Mouse (Mus musculus) heart, adult 9 months (tissue): ENCODE measurements around the gene Mamstr.
A peak's percentile ranks its signal among the peaks of the same experiment; 100 is the strongest.

Experiments used
- DNase-seq, 2 experiments: peaks; one replicate each; pipeline ENCODE4 v3.0.0; 2022; ENCODE audit warnings: low spot score in 2 of 2

Mamstr gene

DNA sequence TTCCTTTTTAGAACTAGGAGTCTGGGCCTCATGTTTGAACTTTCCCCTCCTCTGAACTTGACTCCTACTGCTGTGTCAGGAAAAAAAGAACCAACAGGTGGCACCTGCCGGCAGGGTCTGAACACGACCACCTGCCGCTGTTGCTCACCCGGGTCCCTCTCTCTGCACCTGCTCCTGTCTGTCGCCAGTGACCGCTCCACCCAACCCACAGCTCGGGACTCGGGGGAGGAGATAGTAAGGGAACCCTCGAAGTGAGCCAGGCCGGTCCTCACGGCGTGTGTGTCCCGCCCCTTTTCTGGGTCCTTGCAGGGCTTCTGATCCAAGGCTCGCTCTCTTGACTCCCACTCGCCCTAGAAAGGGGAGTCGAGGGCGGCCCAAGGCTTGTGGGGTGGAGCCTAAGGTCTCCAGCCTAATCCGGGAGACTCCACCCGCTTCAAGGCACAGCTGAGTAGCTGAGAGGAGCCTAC, at the start of gene Mamstr:
Gene Mamstr (plus strand): TSS at position 417 of the 467 bp plus-strand sequence.
- peak in 1 of 2 experiments; percentile 25 for DNase-seq

DNA sequence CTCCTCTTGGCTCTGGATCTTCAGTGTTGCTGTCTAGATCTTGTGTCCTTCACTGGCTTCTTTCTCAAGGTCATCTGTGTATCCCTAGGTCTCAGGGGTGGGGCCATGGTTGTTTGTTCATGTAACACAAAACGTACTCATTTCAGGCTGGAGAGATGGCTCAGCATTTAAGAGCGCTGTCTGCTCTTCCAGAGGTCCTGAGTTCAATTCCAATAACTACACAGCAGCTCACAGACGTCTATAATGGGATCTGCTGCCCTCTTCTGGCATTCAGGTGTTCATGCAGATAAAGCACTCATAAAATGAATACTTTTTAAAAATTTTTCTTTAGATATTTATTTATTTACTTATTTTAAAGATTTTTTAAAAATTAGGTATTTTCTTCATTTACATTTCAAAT, 48.9 kb upstream of the Mamstr start:
- DNase-seq: no peak

DNA sequence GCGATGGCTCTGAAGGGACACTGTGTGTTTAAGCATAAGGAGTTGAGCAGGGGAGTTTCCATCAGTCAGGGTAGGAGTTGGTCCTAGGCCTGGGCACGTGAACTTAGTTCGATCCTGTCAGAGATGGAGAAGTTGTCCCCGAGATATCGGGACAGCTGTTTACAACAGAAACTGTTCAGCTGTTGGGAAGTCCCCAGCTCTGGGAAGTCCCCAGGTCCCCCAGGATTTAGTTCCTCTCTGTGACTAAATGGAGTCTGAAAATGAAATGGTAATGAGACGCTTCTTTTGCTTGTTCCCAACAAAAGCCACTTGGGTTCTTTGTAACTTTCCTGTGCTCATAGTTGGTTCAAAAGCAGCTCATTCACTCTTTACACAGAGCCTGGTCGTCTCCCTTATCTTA, 47.9 kb upstream of the Mamstr start:
- DNase-seq: no peak

DNA sequence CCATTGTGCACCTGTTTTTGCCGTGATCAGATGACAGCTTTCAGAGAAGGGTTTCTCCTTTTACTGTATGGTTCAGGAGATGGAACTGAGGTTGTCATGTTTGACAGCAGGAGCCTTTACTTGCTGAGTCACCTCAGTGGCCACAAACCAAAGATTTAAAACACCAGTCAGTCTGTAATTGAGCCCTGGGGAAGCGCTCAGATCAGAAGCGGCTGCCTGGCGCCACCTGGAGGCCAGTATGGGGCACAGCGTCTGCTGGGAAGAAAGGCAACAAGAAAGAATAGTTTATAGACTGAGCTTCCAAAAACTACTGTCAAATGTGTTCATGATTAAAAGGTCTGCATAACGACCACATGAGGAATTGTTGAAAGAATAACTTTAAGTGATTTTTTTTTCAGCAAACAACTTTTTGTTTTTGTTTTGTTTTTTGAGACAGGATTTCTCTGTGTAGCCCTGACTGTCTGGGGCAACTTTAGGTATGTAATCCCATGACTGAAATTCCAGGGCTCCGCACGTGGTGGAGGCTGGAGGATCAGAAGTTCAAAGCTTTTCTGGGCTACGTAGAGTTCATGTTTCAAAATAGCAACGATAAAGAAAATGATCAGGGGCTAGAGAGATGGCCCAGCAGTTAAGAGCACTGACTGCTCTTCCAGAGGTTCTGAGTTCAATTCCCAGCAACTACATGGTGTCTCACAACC, 46.5 kb upstream of the Mamstr start:
- DNase-seq: peak; percentile 54 to 56

DNA sequence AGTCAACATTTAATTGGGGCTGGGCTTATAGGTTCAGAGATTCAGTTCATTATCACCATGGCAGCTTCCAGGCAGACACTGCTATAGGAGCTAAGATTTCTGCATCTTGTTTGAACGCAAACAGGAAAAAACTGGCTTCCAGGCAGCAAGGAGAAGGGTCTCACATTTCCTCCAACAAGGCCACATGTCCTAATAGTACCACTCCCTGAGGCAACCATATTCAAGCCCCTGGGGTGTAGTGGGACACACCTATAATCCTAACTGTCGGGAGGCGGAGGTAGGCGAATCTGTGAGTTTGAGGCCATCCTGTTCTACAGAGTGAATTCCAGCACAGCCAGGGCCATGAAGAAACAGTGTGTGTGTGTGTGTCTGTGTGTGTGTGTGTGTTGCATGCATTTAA, 44.6 kb upstream of the Mamstr start:
- DNase-seq: no peak

GRCm38 (mm10) chr7:45596107-45596506, 43.7 kb upstream of the Mamstr start:
- no peak for DNase-seq

DNA sequence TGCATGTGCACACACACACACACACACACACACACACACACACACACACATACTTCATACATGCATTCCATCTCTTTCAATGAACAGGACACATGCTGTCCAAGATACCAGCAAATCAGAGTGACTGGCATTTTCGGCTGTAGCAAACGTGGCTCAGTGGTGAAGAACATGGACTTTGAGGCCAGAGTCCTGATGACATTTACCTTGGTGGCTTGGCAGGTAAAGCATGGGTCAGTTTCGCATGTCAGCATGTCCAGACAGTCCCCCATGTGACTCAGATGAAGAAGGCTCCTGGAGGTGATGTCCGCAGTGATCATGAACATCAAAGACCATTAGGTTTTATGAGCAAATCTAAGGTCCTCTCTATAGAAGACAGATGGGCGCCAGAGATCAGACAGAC, 42.8 kb upstream of the Mamstr start:
- DNase-seq: no peak

DNA sequence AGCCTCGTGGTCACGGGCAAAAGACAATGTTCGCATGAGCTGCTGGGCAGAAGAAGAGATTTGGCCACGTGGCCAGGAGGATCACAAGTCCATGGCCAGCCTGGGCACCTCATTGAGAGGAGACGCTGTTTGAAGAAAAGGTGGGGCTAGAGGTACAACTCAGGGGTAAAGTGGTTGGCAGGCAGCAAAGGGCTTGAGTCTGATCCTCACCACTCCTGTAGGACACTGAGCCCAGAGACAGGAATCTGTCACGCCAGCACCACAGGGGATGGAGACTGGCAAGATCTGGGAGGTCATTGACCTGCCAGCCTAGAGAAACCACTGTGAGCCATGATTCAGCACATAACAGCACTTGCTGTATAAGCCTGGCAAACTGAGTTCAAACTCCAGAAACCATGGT, 42.2 kb upstream of the Mamstr start:
- DNase-seq: no peak

DNA sequence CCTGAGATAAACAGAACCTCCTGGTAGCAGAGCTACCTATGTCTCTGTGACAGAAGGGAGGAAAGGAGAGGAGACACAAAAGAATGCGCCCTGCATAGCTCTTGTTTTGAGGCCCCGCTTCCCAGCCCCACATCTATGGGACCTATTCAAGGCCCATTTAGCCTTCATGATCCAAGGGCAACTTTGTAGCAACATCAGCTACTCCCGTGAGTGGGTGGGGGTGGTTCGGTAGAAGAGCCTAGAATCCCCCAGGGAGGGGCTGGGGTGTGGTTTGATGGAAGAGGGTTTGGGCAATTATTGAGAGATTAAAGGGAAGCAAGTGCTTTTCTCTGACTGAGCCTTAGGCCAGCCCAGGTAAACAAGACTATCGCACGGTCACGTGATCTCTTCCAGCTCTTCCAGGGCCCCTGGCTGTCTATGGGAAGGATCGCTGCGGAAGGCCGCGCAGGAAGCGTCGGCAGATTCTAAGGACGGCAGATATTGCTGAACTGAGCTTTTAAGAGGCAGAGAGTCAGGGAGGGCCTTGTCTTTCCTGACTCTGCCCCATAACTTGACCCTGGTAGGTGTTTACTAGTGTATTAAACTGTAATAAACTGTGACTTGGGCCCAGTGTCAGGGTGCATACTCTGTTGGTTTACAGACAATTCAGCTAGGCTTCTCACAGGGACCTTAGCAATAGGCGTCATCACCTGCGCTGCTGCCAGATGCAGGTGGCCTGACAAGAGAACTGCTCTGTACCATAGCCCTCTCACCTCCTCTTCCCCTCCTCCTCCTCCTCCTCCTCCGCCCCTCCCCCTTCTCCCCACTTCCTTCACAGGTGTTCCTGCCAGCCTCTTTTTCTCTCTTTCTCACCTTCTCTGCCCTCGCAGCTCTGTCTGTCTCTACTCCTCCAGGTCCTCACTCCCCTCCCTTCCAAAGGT, 40.6 kb upstream of the Mamstr start:
- no peak for DNase-seq

- DNase-seq: no peak
Measured at GRCm38 (mm10) chr7:45605704-45606289, 34.0 kb upstream of the Mamstr start.

DNA sequence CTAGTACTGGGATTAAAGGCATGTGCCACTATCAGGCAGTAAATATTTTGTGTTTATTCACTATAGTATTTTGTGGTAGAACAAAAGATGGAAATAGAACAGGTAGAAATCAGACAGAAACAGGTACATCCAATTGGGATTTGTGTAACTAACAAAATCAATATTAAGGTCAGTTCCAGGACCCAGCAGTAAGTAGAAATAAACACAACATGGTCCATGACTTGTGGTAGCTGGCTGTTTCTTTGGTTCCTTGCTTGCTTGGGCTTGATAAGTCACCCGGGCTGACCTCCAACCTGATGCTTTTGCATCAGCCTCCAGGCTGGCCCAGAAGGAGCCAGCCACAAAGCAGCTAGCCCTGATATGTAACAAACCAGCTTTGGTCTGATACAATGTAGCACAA, 30.3 kb upstream of the Mamstr start:
- no peak for DNase-seq

DNA sequence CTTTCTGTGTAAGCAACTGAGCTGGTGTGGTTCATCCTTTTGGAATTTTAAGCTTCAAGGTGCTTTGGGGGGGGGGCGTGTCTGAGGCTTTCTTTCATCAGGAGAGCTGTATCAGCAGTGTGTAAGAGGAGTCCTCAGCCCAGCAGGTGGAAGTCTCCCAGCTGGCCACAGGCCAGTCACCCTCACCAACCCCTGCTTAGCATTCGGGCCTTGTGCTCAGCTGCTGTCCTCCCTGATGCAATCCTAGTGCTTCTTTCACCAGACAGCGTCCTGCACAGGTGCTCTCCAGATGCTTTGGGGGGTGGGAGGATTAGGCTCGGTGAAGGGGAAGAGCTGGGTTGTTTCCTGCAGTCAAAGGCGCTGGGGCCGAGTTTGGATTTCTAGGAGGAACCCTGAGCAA, 23.5 kb upstream of the Mamstr start:
- DNase-seq: no peak

DNA sequence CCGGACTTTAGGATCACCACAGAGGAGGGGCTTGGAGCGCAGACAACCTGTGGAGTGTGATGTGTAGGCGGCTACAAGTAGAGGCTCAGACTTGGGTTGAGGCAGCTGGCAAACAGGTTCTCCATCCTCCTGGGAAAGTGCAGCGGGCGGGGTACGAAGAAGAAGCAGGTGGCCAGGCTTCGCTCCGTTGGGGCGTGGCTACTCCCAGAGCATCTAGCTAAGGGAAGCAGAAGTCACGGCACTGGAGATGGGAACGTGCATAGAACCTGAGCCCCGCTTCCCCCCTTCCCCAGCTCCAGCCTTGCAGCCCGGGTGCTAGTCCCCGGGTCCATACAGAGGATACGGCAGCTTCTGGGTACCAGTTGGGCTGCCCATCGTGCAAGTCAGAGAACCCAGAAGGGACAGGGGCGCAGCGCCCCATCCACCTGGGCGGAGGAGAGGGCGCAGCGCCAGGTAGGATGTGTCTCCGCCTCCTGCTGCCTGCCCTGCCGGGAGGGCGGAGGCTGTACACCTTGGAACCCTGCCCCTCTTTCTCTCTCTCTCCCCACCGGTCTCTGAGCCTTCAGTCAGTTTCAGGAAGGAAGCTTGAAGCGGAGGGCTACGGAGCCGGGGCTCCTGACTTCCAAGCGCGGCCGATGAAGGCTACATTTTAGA, 22.6 kb upstream of the Mamstr start, which contains the start of gene Fut1:
Gene Fut1 (plus strand): TSS at position 248 of the 654 bp plus-strand sequence.
- DNase-seq: no peak

DNA sequence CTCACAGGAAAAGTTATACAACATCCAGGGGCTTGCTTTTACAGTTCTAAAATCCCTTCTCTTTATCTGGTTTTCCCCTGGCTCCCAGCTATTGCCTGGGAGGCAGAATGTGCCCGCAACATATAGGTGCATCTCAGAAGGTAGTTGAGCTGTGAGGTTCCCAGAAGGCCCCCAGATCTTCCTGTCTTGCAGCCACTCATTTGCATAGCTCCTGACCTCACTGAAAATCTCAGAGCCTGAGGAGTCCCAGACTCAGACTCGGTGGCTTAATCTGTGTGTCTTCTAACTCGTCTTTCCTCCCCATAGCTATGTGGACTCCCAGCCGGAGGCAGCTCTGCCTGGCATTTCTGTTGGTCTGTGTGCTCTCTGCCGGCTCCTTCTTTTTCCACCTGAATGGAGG, 21.5 kb upstream of the Mamstr start:
- DNase-seq: no peak

DNA sequence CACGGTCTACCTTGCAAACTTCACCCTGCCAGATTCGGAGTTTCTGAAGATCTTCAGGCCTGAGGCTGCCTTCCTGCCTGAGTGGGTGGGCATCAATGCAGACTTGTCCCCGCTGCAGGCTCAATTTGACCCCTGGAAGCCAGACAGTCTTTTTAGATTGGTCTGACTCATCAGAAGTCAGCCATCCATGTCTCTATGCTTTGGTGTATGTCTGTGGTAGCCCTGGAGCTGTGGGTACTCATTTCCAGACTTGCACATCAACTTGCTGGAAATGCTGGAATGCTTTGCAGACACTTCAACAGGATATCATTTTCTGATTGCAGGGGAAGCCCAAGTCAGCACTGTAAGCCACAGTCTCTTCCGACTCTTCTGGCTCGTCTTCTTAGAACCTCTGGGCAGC, 20.2 kb upstream of the Mamstr start:
- DNase-seq: no peak

- peak in 1 of 2 experiments; percentile 51 for DNase-seq
Measured at GRCm38 (mm10) chr7:45621443-45621842, 18.3 kb upstream of the Mamstr start, which contains the start of gene Izumo1. Gene Izumo1 (plus strand): TSS chr7:45621811.

DNA sequence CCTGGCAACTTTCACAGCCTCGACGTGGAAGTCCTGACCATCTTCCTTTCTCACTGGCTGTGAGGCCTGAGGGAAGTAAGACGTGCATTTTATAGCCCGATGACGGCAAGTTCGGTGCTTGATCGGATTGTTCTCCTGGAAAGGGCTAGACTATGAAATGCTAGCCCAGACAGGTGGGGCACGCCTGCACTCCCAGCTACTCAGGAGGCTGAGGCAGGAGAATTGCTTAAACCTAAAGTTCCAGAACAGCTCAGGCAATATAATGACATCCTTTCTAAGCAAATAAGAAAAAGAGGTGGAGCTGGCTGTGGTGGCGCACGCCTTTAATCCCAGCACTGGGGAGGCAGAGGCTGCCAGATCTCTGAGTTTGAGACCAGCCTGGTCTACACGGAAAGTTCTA, 16.3 kb upstream of the Mamstr start:
- DNase-seq: no peak

- DNase-seq: no peak
Measured at GRCm38 (mm10) chr7:45624718-45625117, 15.1 kb upstream of the Mamstr start.

- no peak for DNase-seq
Measured at GRCm38 (mm10) chr7:45625481-45625880, 14.3 kb upstream of the Mamstr start.

DNA sequence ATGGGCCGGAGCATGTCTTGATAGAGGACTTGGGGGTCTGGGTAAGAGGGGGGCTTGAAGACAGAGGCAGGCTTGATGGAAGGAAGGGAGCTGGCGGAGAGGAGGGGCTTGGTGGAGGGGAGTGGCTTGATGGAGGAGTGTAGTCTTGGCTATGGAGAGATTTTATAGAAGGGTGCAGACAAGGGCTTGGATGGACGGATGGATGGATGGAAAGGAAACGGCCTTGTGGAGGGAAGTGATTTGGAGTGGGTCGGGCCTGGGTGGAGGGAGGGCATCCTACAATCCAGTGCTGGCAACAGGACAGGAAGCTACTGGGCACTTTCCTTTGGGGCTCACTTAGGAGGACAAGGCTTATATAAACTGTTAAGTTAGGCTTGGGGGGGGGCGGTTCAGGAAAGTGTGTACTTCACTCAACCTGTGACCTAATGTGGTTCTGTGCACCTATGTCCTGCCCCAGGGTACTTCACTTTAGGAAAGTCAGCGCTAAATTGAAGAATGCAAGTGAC, 13.2 kb upstream of the Mamstr start:
- DNase-seq: peak in 1 of 2 experiments; percentile 27

DNA sequence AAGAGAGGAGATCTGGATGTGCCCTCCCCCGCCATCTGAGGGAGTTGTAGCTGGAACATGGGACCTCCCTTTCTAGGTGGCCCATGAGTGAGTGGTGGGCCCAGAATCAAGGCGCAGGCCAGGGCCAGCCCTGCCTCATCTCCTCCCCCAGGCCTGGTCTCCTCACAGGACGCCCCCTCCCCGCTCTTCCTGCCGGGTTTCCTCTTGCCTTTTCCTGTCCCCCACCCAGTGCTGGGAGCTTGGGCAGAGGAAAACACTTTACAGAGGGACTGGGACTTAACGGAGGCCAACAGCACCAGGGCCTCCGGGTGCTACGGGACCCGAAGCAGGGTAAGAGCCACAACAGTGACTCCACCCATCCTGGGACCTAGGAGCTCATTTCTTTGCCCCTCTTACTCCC, 12.5 kb upstream of the Mamstr start, which contains the start of gene Rasip1:
Gene Rasip1 (plus strand): TSS at position 228 of the 400 bp plus-strand sequence.
- peak; percentile 72 to 83 for DNase-seq
